Mouse (Mus musculus) gastrocnemius, postnatal 14 days (tissue): ENCODE measurements around the gene Tbc1d10b. TPM values are rescaled to one million over a fixed set of nuclear protein-coding genes. Genes with fewer than 3 reads are reported as not detected.
A peak's percentile ranks its signal among the peaks of the same experiment; 100 is the strongest.

Source experiments
- DNase-seq: peaks from one replicate; pipeline ENCODE4 v3.0.0; 2021; ENCODE audit warnings: mixed read lengths
- intact Hi-C: fragments of 180-260 bp; cut with DNase I; formaldehyde crosslinking; loops from one replicate; pipeline ENCODE4 v1.15.1; 2025; ENCODE audit warnings: low total_unique reads
- total RNA-seq, 2 experiments: library from RNA; stranded (reverse); gene quantifications; 2 replicates each; pipeline ENCODE4 v1.2.3; 2021

Tbc1d10b gene
- total RNA-seq, 2 experiments from 2014 or later = 32.1 to 32.9 TPM

DNA sequence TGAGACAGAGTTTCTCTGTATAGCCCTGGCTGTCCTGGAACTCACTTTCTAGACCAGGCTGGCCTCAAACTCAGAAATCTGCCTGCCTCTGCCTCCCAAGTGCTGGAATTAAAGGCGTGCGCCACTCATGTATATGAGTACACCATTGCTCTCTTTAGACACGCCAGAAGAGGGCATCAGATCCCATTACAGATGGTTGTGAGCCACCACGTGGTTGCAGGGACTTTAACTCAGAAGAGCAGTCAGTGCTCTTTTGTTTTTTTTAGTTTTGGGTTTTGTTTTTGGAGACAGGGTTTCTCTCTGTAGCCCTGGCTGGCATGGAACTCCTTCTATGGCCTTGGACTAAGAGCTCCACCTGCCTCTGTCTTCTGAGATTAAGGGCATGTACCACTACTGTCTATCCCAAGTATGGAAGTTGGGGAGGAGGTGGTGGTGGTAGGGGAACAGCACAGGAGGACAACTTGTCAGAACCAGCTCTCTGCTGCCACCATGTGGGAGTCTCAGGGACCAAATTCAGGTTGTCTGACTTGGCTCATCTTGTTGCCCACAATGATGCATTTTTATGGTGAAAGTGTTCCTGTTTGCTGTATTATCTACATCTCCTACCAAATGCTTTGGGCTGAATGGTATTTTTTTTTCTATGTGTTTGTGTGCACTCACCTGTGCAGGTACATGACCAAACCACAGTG, 20.5 kb upstream of the Tbc1d10b start:
- peak; percentile 80 for DNase-seq
- intact Hi-C loops = no loop called here

DNA sequence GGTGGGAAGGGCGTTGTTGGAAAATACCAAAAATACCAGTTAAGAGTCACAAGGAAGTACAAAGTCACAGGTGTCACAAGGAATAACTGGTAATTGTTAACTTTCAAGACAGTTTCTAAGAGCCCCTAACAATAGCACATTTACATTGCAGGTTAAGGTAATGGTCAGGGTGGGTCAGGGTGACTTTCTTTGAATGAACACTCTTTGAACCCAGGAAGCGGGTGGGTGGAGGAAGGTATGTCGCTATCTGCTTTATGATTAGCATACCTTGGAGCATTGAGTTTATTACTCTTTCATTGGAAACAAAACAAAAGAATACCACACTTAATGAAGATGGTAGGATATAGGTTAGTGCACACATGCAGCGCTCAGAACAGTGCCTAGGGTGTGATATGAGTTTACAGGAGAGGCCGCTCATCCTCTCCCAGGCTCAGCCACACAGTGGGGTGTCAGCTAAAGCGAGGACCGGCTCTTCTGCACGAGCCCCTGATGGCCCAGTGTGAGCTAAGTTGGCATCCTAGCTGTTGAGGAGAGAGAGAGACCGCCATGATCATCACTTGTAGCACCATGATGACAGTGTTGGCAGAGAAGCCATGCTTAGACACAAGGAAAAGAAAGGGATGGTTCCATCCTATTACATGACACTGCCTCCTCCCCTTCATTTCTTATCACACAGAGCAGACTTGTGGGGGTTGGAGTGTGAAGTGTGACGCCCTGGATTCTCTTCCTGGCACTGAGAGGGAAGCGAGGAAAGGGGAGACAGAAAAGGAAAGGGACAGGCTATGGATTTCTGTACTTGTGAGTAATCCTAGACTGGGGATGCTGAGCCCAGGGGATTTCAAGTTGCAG, 17.1 kb upstream of the Tbc1d10b start:
- no peak for DNase-seq
- intact Hi-C loops = no loop called here

DNA sequence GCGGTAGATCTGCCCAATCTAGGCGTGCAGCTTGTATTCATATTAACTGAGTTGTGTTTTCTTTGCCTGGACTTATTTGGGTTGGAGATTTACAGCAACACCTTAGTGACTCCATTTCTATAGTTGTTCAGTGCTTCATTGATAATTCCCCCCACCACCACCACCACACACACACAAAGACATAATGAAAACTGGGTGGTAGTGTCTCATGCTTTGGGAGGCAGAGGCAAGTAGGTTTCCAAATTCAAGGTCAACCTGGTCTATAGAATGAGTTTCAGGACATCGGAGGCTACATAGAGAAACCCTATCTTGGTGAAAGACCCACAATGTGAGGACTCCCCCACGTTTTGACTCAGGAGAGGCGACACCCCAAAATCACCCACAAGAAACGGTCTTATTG, 16.3 kb upstream of the Tbc1d10b start:
- intact Hi-C loops = no loop called here
- DNase-seq = no peak

DNA sequence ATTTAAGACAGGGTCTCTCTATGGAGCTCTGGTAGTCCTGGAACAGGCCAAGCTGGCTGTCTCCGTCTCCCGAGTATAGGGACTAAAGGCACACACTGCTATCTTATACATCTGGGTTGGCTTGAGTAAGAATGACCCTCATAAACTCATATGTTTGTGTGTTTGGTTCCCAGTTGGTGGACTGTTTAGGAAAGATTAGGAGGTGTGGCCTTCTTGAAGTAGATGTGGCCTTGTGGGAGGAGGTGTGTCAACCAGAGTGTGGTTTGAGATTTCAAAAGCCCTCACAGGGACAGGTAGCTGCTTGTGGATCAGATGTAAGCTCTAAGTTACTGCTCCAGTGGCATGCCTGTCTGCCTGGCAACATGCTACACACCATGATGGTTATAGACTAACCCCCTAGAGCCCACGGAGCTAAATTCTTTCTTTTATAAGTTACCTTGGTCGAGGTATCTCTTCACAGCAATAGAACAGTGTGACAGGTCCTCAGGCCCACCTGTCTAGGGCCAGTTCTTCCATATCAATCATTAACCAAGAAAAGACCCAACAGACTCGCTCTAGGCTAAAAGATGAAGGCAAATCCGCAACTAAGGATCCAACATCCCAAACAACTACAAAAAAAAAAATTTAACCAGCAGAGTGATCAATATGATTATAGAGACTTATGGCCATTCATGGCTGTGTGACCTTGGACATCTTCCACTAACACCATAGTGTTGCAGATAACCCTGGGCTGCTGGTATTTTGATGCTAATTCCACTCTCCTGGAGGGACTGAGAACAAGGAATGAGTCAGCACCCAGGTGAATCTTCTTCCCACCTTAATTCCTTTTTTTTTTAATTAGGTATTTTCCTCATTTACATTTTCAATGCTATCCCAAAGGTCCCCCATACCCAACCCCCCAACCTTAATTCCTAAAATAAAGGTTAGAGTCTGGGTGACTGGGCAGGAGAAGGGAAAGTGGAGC, 15.5 kb upstream of the Tbc1d10b start:
- DNase-seq = no peak
- intact Hi-C loops = no loop called here

DNA sequence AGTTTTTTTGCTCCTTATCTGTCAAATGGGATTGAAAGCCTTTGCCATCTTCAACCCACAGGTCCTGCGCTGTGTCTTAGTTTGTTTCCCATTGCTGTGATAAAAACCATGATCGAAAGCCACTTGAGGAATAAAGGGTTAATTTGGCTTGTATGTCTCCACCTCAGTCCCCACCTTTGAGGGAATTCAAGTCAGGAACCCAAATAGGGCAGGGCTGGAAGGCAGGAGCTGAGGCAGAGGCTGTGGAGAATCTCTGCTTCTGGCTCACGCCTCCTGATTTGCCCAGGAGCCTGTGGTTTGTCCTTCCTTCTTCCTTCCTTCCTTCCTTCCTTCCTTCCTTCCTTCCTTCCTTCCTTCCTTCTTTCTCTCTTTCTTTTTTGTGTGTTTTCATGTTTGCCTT, 14.8 kb upstream of the Tbc1d10b start:
- DNase-seq = no peak
- intact Hi-C loops = no loop called here

DNA sequence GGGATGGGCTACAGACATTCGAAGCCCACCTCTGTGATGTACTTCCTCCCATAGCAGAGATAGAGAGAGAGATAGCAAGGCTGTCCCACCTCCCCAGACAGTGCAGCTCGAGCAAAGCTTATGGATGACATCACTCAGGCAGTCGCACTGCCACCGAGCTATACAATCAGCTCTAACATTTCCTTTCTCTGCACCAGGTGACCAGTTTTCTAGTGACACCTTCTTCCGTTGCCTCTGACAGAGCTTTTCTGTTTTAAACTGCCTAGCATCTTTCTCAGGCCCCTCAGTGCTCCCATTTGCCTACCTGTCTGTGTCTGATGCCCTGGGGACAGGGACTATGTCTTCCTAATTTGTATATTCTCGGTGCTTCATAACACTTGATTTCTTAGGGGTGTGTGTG, 12.2 kb upstream of the Tbc1d10b start:
- intact Hi-C loops = no loop called here
- no peak for DNase-seq

DNA sequence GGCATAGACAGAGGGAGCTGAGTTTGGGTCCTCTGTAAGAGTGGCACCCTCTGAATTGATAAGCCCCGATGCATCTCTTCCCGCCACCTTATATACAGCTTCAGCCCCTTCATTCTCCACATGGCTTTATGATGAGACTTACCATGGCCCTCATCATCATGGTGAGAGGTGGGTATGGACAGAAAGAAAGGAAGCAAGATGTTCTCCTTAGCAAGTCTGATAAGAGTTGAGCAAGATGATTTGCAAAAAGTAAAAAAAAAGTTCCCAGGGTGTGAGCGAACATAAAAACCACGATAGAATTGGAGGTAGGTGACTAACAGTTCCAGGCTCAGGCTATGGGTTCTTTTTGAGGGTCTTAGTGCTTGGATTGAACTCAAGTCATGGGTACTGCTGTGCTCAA, 10.4 kb upstream of the Tbc1d10b start:
- intact Hi-C loops = no loop called here
- no peak for DNase-seq

DNA sequence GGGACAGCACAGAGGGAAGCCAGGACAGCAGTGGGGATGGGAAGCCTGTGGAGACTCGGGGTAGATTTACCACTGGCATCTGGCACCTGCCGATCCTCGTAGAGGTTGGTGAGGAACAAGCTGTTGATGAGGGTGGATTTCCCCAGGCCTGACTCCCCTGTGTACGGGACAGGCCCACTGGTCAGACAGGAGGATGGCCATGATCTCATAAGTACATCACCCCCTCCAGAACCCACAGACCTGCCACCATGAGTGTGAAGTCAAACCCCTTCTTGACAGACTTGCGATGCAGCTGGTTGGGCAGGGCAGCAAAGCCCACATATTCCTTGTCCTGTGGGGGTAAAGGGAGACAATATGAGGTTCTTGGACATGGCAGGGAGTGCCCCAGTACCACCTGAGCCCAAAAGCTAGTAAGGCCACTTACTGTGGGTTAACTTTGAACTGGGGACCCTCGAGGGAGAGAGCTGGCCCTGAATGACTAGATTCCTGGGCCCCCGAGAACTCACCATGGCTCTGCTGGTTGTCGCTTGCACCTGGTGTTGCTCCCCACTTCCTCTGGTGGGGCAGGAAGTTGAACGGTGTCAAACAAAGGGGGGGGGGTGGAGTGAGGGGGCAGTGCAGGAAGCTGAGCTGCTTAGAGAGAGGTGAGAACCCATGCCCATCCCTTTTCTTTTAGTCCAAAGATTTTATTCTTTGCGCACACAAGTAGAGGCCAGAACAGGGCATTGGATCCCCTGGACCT, 9.8 kb upstream of the Tbc1d10b start:
- no peak for DNase-seq
- intact Hi-C loops = no loop called here

DNA sequence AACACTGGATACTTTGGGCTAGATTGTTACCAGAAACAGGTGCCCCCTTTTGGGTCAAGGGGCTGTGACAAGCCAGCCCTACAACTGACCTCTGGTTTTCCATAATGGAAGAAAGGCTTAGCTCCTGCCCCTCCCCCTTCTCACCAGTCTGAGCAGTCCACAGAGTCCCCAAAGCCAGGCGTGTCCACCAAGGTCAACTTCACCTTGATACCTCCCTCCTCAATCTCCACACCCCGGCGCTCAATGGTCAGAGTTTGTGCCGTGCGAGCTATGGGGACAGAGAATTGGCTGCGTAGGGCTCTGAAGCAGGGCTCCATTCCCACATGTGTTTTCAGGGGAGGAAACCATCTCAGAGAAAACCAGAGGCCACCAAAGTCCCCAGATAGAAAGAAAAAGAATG, 9.2 kb upstream of the Tbc1d10b start:
- intact Hi-C loops = no loop called here
- DNase-seq = no peak

DNA sequence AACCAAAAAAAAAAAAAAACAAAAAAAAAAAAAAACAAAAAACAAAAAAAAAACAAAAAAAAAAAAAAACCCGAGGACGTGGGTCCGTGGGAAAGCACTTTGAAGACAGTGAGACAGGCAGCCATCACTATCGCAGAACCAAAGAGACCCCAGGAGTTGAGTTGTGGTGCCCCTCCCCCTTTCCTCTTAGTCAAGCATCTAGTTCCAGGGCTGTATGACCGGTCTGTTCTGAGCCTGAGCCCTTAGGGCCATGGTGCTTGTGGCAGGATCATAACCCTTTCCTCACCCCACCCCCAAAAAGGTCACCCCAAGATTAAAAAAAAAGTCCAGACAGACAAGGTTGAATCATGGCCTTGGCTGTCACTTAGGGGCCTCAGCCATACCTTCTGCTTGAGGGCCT, 8.0 kb upstream of the Tbc1d10b start:
- intact Hi-C loops = no loop called here
- no peak for DNase-seq

DNA sequence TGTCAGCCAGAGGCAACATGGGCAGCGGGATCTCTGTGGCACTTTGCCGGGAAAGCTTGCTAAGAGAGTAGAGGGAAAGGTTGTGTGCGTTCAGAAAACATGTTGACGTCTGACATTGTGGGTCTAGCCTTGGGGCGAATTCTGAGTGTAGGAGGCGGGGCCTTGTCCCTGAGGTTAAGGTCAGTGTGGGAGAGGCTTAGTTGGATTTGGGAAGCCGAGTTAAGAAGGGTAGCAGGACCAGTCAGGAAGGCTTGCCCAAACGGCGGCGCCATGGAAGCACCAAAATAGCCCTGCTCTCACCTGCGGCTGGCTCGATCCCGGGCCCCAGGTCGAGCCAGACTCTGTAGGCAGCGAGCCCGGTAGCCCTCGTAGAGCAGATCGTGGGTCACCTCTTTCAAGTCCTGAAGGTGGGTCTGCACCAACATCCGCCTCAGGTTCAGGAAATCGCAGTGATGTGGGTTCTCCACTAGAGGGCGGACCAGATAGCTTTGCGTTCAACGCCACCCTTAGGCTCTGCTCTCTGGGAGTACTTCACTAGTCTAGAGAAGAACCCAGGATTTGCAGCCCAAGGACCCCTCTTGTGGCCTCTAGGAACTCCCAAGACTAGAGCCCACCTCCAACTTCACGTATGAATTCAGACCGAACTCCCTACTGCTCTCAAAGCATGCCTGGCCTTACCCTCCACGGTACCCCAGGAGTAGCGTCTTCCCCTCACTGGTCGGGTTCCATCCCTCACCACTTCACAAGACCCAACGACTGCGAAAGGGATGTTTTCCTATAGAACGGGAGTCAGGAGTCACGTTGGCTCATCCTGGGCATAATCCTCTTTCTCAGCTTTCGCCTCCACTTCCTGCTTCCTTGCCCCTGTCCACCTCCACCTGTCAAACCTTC, 7.0 kb upstream of the Tbc1d10b start:
- peak; percentile 75 for DNase-seq
- intact Hi-C loops = no loop called here

DNA sequence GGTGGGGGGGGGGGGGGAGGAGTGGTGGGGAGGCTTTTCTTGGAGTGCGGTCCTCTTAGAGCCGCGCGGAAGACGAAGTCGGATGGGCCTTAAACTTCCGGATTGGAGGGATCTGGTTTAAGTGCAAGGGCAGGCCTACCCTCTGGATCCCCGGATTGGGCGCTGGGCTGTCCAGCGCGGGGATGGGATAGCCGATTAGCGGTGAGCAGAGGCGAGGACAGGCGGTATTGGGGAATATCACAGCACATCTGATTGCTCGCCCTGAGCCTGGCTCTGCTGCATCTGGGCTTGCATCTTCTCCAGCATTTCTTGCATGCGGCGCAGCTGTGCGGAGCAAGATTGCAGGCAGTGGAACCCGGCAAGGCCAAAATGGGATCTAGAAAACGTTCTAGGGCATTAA, 6.3 kb upstream of the Tbc1d10b start:
- intact Hi-C loops = no loop called here
- peak; percentile 59 for DNase-seq

DNA sequence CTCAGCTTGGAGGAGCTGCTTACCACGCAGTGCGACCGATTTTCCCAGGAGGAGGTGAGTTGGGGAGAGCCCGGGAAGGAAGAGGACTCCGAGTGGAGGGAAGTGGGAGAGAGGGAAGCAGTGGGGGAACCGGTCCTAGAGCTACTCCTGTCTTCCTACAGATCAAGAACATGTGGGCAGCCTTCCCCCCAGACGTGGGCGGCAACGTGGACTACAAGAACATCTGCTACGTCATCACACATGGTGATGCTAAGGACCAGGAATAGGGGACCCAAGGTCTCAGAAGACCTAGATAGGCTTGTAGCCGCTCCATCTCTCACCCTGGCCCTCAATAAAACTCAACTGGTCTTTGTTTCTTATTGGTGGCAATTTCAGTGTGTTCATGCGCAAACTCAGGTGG, 5.7 kb upstream of the Tbc1d10b start:
- intact Hi-C loops = no loop called here
- DNase-seq = no peak

DNA sequence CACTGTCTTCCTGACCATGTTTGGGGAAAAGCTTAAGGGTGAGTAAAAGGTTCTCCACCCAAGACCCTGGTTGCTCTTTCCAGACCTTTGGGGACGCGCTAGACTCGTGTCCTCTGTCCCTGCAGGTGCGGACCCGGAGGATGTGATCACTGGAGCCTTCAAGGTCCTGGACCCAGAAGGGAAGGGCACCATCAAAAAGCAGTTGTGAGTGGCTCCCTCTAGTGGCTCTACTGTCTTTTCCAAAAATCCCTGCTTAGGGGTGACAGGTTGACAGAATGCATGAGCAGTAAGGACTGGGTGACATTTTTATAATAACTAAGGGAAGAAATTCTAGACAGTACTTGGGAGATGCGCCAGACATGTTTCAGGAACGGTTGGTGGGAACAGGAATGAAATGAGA, 5.2 kb upstream of the Tbc1d10b start:
- no peak for DNase-seq
- intact Hi-C loops = no loop called here

DNA sequence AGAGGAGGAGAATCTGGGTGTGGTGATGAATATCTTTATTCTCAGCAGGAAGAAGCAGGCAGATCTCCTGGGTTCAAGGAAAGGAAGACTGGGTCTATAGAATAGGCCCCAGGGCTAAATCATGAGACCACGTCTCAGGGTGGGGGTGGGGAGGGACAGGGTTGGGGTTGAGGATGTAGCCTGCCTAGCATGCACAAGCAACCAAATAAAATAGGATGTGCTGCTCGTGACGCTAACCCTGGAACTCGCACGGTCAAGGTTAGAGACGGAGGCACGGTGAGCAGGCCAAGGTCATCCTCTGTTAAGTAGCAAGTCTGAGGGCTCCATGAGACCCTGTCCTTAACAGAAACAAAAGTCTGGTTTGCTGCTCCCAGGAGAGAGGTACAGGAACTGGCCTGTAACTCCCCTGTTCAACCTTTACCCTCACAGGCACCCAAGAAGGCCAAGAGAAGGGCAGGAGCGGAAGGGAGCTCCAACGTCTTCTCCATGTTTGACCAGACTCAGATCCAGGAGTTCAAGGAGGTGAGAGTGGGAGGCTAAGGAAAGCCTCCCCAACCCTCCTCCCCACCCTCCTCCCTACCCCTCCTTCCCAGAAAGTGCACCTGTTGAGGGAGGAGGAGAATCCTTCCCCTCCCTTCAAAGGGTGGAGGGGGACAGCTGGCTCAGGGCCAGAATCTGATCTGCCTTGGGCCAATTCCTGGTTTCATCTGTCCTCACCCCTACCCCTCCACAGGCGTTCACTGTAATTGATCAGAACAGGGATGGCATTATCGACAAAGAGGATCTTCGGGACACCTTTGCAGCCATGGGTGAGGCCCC, 4.4 kb upstream of the Tbc1d10b start:
- intact Hi-C loops = no loop called here

DNA sequence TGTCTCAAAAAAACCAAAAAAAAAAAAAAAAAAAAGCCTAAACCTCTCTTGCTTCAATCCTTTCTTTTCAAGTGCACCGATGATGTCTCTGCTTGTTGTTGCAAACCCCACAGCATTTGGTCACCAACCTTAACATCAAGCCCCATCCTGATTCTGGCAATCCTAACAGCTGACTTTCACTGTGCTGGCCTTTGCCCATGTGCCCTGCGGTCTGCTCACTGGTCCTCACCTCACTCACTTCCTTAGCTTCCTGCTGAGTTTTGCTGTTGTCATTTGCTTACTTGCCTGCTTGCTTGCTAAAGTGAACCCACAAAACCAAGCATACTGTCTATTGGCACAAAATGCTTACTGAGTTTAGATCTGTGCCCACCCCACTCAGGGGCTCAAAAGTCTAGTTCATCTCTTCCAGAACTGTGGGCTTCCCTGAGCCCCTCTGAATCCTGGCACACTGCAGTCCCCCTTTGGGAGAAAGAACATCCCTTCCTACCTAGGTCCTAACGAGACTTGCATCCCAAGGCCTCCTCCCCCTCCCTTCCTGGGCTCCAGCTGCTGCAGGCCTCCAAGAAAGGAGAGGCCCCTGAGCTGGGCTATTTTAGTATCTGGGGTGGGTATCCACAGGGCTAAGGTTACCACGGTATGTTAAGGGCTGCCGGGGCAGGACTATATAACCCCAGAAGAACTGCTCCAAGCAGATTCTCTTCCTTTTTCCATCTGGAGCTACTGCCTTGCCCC, 2.9 kb upstream of the Tbc1d10b start:
- intact Hi-C loops = no loop called here

More for the DNA sequence above, 4.4 kb upstream of the Tbc1d10b start:
- peak; percentile 43 for DNase-seq

DNA sequence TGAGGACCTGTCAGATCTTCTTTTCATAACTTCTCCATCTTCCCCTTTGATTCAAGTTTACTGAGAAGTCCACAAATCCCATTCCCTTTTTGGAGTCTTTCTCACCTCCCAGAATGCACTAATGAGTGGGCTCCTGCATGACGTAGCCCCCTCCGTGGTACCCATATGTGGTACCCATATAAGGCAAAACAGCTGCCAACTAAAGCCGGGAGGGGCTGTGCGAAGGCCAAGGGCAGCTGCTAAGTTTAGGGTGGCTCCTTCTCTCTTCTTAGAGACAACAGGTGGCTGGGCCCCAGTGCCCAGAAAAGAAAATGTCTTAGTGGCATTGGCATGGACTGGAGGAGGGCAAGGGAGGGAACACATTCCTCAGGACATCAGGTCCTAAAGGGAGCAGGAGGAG, 2.0 kb upstream of the Tbc1d10b start:
- intact Hi-C loops = no loop called here
- peak; percentile 72 for DNase-seq

More for the DNA sequence above, 2.9 kb upstream of the Tbc1d10b start:
- peak; percentile 66 for DNase-seq
